Mouse (Mus musculus) myocyte (in vitro differentiated cells): ENCODE measurements around the gene Sh3bp5. TPM values are rescaled to one million over a fixed set of nuclear protein-coding genes. Genes with fewer than 3 reads are reported as not detected.

ENCODE experiments used
- H3K27me3 ChIP-seq: one replicate; pipeline ENCODE4 v1.6.1; 2011; ENCODE audit not compliant: control insufficient read depth, insufficient read depth, insufficient read length
- H3K36me3 ChIP-seq: one replicate; pipeline ENCODE4 v1.6.1; 2011; ENCODE audit not compliant: control insufficient read depth, insufficient read depth
- H3K4me2 ChIP-seq: one replicate; pipeline ENCODE4 v1.6.1; 2011; ENCODE audit warnings: low read depth, control low read depth
- H3K4me3 ChIP-seq: one replicate; pipeline ENCODE4 v1.5.1; 2011; ENCODE audit warnings: mild to moderate bottlenecking, control low read depth, moderate library complexity
- H3K79me2 ChIP-seq: one replicate; pipeline ENCODE4 v1.6.1; 2011; ENCODE audit not compliant: control insufficient read depth, insufficient read depth
- H3ac ChIP-seq: one replicate; pipeline ENCODE4 v1.6.1; 2011; ENCODE audit not compliant: control insufficient read depth, insufficient read length
- CEBPB ChIP-seq: IDR thresholded peaks from 2 replicates; pipeline ENCODE4 v1.6.1; 2011; ENCODE audit warnings: mild to moderate bottlenecking, moderate library complexity; ENCODE audit not compliant: poor library complexity, insufficient read depth, severe bottlenecking
- E2F4 ChIP-seq: IDR thresholded peaks from one replicate; pipeline ENCODE4 v1.6.1; 2011; ENCODE audit warnings: mild to moderate bottlenecking, control low read depth, moderate library complexity; ENCODE audit not compliant: insufficient read depth
- MAX ChIP-seq: IDR thresholded peaks from one replicate; pipeline ENCODE4 v1.6.1; 2011; ENCODE audit warnings: low read depth, mild to moderate bottlenecking, control low read depth
- MYOD1 ChIP-seq, 3 experiments: IDR thresholded peaks; one replicate each; pipeline ENCODE4 v1.6.1; 2011; ENCODE audit warnings: control low read depth in 2 of 3, low read depth in 2 of 3, mild to moderate bottlenecking in 2 of 3, moderate library complexity in 1 of 3; ENCODE audit not compliant: insufficient read length in 2 of 3, control insufficient read depth in 1 of 3
- MYOG ChIP-seq, 3 experiments: IDR thresholded peaks; one replicate each; pipeline ENCODE4 v1.6.1; 2011; ENCODE audit warnings: control low read depth in 2 of 3, low read depth in 2 of 3, mild to moderate bottlenecking in 2 of 3; ENCODE audit not compliant: insufficient read length in 2 of 3, control insufficient read depth in 1 of 3, insufficient read depth in 1 of 3
- POLR2A ChIP-seq: IDR thresholded peaks from one replicate; pipeline ENCODE4 v1.6.1; 2011; ENCODE audit warnings: low read depth, mild to moderate bottlenecking, control low read depth, moderate library complexity; ENCODE audit not compliant: insufficient read length
- POLR2AphosphoS2 ChIP-seq: IDR thresholded peaks from one replicate; pipeline ENCODE4 v1.6.1; 2011; ENCODE audit warnings: low read depth, control low read depth; ENCODE audit not compliant: insufficient read length
- REST ChIP-seq: IDR thresholded peaks from one replicate; pipeline ENCODE4 v1.6.1; 2011; ENCODE audit warnings: mild to moderate bottlenecking, control low read depth, moderate library complexity; ENCODE audit not compliant: insufficient read depth, insufficient read length
- SRF ChIP-seq: IDR thresholded peaks from one replicate; pipeline ENCODE4 v1.6.1; 2011; ENCODE audit warnings: low read depth; ENCODE audit not compliant: control insufficient read depth, insufficient read length
- TCF12 ChIP-seq: IDR thresholded peaks from one replicate; pipeline ENCODE4 v1.6.1; 2011; ENCODE audit warnings: mild to moderate bottlenecking, control low read depth; ENCODE audit not compliant: poor library complexity, insufficient read depth, severe bottlenecking
- TCF3 ChIP-seq: IDR thresholded peaks from one replicate; pipeline ENCODE4 v1.6.1; 2011; ENCODE audit warnings: low read depth, control low read depth; ENCODE audit not compliant: insufficient read length
- USF1 ChIP-seq: IDR thresholded peaks from one replicate; pipeline ENCODE4 v1.6.1; 2011; ENCODE audit warnings: low read depth, mild to moderate bottlenecking, control low read depth, moderate library complexity
- polyA plus RNA-seq: library from polyadenylated mRNA; unstranded; fragments of >200 nt; fragmentation: generic; extraction: Trizol; gene quantifications from one replicate; pipeline ENCODE4 v1.2.1, GENCODE M21; 2012; ENCODE audit warnings: missing spikeins

The Sh3bp5 gene
- polyA plus RNA-seq, 1 experiment, result 29.5 TPM

DNA sequence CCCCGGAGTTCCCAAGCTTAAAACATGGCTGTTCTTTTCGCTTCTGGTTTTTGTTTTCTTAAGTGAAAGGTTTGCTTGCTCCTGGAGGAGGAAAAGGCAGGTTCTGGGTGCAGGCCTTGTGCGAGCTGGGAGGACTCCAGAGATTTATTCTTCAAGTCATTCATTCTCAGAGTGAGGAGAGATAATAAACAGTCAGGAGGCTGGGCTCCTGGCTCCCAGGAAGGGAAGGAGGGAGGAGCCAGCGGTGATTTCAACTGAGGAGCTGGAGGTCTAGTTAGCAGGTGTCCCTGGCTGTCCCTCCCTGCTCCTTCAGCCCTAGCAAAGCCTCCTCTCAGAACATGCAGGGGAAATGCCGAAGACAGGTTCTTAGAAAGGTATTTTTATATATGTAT, 6.9 kb downstream of the Sh3bp5 start:
- Histone ChIP-seq H3K4me2 (no peak overlapping the region), H3K4me3 (no peak overlapping the region), H3K36me3 (peaks cover 6% of the 10 kb centered on the region), H3K27me3 (no peaks in the 10 kb centered on the region), H3K79me2 (no peaks in the 10 kb centered on the region), H3ac (no peak overlapping the region)
- TF ChIP-seq MYOG (IDR thresholded peaks at IDR 0.05; ENCODE audit: control insufficient read depth in 1 of 3, insufficient read depth in 1 of 3, insufficient read length in 2 of 3, low read depth in 2 of 3) (no peak), USF1 (no peak)

DNA sequence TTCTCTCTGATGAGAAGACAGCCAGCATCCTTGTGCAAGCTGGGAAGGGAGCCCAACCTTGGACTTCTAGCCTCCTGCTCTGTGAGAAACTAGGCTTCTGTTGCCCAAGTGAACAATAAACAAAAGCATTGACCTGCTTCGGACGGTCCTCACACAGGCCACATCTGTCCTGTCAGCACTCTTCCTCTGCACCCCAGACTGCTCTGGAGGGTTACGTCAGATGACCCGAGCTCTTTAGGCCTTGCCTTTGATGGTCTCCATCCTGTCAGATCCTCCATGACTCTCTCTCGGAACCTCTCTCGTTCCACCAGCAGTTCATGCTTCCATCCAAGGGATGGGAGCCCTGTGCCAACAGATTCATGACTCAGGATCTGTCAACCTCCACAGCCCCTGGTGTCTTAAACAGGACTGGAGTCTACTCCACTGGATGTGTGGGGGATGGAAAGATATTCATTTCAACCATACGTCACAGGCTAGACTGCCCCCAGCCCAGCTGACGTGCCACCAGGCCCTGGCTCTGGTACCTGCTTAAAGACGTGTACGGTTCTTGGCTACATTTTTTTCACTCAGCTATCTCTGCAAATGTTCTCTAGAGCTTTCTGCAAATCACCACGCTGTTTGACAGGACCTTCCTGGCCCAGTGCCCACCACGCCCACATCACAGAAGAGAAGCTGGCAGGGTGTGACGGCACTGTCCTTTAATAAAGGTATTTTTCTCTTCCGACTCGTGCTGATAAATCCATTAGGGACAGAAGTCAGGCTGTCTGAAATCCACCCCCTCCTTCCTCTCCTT, 7.5 kb downstream of the Sh3bp5 start:
- Histone ChIP-seq H3K4me3 (no peak overlapping the region), H3K27me3 (no peaks in the 10 kb centered on the region), H3K4me2 (no peak overlapping the region), H3K36me3 (peaks cover 6% of the 10 kb centered on the region), H3K79me2 (no peaks in the 10 kb centered on the region), H3ac (no peak overlapping the region)
- TF ChIP-seq MYOD1 (IDR thresholded peaks at IDR 0.05; ENCODE audit: control insufficient read depth in 1 of 3, insufficient read length in 2 of 3, low read depth in 2 of 3) (no peak), TCF12 (no peak), E2F4 (no peak), POLR2AphosphoS2 (no peak), TCF3 (no peak), MAX (no peak), MYOG (IDR thresholded peaks at IDR 0.05; ENCODE audit: control insufficient read depth in 1 of 3, insufficient read depth in 1 of 3, insufficient read length in 2 of 3, low read depth in 2 of 3) (no peak), REST (no peak), POLR2A (no peak), CEBPB (no peak)

DNA sequence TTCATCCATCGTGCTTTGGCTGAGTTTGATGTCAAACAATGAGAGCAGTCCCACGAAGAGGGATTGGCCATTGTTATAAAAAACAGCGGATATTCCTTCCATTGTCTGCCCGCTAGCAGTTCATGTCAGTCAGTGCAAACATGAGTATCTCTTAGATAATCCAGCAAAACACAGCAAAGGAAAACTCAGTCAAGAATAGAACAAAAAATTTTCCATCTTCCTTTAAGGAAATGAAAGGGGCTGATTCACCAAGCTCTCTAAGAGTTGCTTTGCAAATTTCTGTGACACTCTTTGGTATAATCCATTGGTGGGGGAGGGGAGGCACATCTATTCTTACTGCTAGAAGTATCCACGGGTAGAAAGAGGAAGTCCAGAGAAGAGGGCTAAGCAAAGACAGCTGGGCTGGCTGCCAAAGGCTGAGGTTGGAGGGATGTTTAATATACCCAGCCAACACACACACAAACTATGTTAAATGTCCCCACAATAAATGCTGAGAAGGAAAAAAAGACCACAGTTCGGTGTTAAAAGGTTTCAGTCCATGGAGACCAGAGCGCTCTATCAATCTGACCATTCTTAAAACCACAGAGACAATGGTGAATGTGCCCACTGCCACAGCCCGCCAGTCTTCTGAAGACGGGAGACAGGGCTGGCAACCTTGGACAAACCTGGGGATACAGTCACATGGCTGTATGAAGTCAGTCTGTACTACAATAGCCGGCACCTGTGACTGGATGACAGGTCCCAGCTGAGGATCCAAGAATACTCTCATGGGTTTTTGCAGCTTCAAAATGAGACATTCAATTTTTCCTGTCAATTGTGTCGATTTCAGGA, 12.7 kb downstream of the Sh3bp5 start:
- no peak overlapping the region for H3K4me3 ChIP-seq
- H3K27me3 ChIP-seq, result no peaks in the 10 kb centered on the region
- peaks cover 6% of the 10 kb centered on the region for H3K36me3 ChIP-seq
- H3K79me2 ChIP-seq, result no peaks in the 10 kb centered on the region
- H3ac ChIP-seq, result no peak overlapping the region
- H3K4me2 ChIP-seq, result peak overlapping the region; percentile 47
- TF ChIP-seq E2F4 (no peak), USF1 (no peak), SRF (no peak), REST (no peak), POLR2A (no peak), MYOG (IDR thresholded peaks at IDR 0.05; ENCODE audit: control insufficient read depth in 1 of 3, insufficient read depth in 1 of 3, insufficient read length in 2 of 3, low read depth in 2 of 3) (no peak), TCF3 (no peak), TCF12 (no peak), POLR2AphosphoS2 (no peak)

DNA sequence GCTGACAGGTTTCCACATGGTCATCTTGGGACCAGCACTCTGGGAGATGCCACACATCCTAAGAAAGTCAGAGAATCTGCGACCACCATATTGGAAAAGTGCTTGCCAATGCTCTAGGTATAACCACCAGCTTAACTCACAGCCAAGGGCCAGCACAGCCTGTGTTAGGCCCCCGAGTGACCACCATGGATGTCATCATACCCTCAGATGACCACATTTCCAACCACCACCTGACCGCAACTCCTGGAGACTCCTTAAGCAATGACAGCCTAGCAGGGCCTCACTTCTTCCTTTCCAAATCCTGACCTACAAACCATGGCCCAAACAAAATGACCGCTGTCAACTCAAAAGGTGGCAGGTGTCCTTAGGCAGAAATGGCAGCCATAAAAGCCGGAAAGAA, 13.5 kb downstream of the Sh3bp5 start:
- H3K27me3 ChIP-seq, result no peaks in the 10 kb centered on the region
- no peak overlapping the region for H3K4me2 ChIP-seq
- peaks cover 6% of the 10 kb centered on the region for H3K36me3 ChIP-seq
- H3ac ChIP-seq, result no peak overlapping the region
- no peaks in the 10 kb centered on the region for H3K79me2 ChIP-seq
- H3K4me3 ChIP-seq, result no peak overlapping the region
- no peak for TF ChIP-seq USF1
- no peak for TF ChIP-seq TCF3
- no peak for TF ChIP-seq TCF12
- no peak for TF ChIP-seq REST
- no peak for TF ChIP-seq MAX
- no peak for TF ChIP-seq CEBPB
- TF ChIP-seq POLR2AphosphoS2, result no peak
- no peak for TF ChIP-seq MYOD1 (IDR thresholded peaks at IDR 0.05; ENCODE audit: control insufficient read depth in 1 of 3, insufficient read length in 2 of 3, low read depth in 2 of 3)
- no peak for TF ChIP-seq MYOG (IDR thresholded peaks at IDR 0.05; ENCODE audit: control insufficient read depth in 1 of 3, insufficient read depth in 1 of 3, insufficient read length in 2 of 3, low read depth in 2 of 3)
- TF ChIP-seq POLR2A, result no peak
- no peak for TF ChIP-seq SRF
- no peak for TF ChIP-seq E2F4

DNA sequence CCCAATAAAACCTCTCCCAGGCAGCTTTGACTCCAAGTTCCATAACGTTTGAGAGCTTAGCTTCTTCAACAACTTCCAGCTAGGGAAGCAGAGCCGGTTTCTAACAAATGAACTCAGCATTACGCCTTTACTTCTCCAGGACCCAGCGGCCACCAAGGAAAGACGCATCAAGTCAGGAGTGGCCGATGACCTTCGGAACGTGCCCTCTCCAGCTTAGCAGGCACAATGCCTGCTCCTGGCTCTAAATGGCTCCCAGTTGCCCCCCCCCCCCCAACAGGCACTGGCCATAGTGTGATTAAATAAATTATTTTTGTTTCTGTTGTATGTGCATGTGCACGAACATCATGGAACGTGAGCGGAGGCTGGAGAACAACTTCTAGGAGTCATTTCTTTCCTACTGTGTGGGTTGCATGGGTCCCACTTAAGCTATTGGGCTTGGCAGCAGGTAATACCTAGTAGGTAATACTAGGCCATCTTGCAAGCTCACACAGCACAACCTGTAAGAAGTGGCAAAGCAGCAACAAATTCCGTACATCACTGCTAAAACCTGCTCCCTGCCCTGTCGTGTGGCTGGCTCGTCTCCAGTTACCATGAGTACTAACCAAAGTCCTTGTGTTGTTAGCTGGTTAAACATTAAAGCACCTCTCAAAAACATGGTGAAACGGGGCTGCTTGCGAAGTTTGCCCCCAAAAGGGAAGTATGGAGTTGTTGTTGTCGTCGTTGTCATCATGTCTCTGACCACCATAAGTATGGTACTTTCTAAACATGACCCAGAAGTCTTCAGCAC, 14.2 kb downstream of the Sh3bp5 start:
- TF ChIP-seq TCF12, result no peak
- TF ChIP-seq TCF3, result no peak
- no peak for TF ChIP-seq POLR2AphosphoS2
- TF ChIP-seq E2F4, result no peak
- TF ChIP-seq MYOD1 (IDR thresholded peaks at IDR 0.05; ENCODE audit: control insufficient read depth in 1 of 3, insufficient read length in 2 of 3, low read depth in 2 of 3), result no peak
- TF ChIP-seq MYOG (IDR thresholded peaks at IDR 0.05; ENCODE audit: control insufficient read depth in 1 of 3, insufficient read depth in 1 of 3, insufficient read length in 2 of 3, low read depth in 2 of 3), result no peak
- TF ChIP-seq SRF, result no peak
- no peak for TF ChIP-seq CEBPB
- TF ChIP-seq POLR2A, result no peak
- TF ChIP-seq MAX, result no peak
- TF ChIP-seq REST, result no peak
- no peak for TF ChIP-seq USF1
- H3K4me2 ChIP-seq, result no peak overlapping the region
- H3K36me3 ChIP-seq, result peaks cover 6% of the 10 kb centered on the region

More for the DNA sequence above, 14.2 kb downstream of the Sh3bp5 start:
- H3K4me3 ChIP-seq, result no peak overlapping the region
- no peaks in the 10 kb centered on the region for H3K27me3 ChIP-seq
- no peaks in the 10 kb centered on the region for H3K79me2 ChIP-seq
- H3ac ChIP-seq, result no peak overlapping the region
